Mouse (Mus musculus): ENCODE results near the gene Slc6a18.
"Not testable (repeated sequence)": the region's sequence is repeated elsewhere in the genome, so short reads cannot be mapped to it uniquely, and the experiment has no call there.

The Slc6a18 gene

DNA sequence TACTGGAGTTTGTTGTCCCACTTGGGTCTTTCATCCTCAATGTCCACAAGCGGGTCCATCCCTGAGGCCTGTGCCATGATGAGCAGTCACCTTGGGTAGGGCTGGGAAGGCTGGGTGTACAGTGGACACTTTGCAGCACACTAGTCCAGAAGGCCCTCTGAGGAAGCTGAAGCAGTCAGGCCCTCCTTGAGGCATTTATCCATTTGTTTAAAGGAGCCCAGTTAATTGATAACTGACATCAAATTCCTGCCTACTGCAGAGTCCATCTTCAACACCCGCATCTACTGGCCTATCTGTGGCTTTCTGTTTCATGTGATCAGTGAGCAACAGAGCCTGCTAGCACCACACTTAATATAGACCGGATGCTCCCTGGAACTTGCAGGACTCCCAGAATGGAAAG lies at the start of gene Slc6a18:
Slc6a18 (minus strand) TSS at position 171 of the 400 bp plus-strand sequence.
- DNase-seq = no peak

DNA sequence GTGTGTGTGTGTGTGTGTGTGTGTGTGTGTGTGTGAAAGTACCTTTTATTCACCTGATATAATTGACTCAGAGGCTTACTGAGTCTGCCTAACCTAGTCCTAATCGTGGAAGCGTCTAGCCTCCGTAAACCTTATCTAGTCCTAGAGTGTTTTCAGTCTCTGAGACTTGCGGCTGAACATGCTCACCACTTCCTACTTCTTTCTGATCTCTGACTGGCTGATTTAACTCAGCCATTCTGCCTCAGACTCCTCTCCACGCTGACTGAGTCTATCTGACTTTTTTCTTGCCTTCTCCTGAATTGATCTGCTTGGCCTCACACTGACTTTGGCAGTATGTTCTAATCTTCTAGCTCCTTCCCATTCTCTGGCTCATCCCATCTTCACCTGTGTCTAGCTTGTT lies 47.5 kb upstream of the Slc6a18 start:
- no peak for DNase-seq

GRCm38 (mm10) chr13:73723081-73723668 lies 45.4 kb upstream of the Slc6a18 start:
- DNase-seq = peak; percentile 7

- DNase-seq = no peak
These were observed 42.4 kb upstream of the Slc6a18 start for GRCm38 (mm10) chr13:73720241-73720640.

GRCm38 (mm10) chr13:73718225-73718624 lies 40.4 kb upstream of the Slc6a18 start:
- DNase-seq = peak; percentile 65

DNA sequence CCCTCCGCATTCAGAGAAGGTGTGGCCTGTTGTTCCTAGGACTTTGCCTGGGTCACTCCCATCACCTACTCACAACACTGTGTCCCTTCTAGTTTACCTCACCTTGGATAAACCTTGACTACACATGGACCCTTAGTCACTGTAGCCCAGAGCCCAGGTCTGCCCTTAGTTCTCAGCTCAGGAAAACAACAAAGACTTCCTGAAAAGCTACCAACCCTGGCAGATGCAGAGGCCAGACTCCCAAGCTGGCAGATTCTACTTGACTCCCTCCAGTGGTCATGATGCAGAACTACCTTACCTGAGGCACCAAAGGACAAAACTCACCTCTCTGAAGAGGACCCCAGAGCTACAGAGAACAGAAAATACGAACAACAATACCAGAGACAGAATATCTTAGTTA lies 36.2 kb upstream of the Slc6a18 start:
- DNase-seq = no peak

GRCm38 (mm10) chr13:73713204-73713603 lies 35.4 kb upstream of the Slc6a18 start:
- no peak for DNase-seq

- DNase-seq = no peak
These were observed 34.4 kb upstream of the Slc6a18 start for GRCm38 (mm10) chr13:73712228-73712627.

DNA sequence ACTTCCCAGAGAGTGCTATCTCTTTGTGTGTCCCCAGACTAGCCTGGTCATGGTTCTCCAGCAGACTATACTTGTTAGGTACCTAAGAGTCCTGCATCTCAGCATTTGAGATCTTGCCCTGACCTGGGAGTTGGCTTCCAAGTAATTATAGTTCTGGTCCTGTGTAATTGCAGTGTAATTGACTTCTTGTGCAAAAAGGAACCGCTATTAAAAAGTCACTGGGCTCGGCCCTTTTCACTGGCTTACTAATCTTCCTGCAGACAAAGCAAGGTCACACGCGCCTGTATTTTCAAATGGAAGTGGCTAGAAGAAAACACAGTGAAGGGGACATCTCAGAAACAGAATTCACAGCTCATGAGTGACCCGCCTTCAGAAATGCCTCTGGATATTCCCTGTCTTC lies 34.0 kb upstream of the Slc6a18 start:
- no peak for DNase-seq

DNA sequence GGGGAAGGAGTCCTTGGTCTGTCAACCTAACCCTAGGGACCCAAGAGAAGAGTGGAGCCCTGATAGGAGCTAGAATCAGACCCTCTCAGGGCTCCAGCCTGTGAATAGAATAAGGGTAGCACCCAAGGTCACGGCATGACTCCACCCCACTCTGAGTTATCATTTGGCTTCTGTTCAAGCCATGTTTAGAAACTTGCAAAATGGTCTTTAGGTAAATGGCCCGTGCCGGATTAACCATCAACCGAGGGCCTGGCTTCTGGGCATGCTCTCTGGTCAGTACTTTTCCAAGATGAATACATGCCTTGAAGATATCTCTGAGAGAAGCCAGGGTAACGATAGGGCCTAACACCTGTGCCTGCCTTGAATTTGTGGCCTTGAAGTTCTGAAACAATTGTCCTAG lies 33.4 kb upstream of the Slc6a18 start:
- DNase-seq = no peak

- DNase-seq = no peak
These were observed 31.7 kb upstream of the Slc6a18 start for GRCm38 (mm10) chr13:73709491-73709890.

GRCm38 (mm10) chr13:73704694-73705325 lies 27.0 kb upstream of the Slc6a18 start, which contains the start of gene Slc6a19:
Gene Slc6a19 (minus strand): TSS chr13:73704865.
- no peak for DNase-seq

DNA sequence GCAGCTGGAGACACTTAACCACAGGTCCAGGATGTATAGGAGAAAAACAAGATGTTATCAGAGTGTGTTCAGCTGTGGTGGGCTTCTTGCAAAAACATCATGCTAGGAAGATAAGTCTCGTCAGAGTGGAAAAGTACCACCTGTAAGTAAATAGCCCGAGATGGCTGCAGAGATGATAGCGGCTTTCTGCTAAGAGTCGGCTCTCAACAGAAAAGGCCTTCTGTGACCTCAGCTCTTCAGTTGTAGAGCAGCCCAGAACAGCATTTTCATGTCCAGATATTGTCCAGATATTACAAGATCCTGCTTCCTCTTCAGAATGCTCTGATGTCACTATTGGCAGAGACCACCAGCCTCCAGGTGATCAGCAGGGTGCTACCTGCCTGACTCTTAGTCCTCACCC lies 25.7 kb upstream of the Slc6a18 start:
- not testable (repeated sequence) for DNase-seq

DNA sequence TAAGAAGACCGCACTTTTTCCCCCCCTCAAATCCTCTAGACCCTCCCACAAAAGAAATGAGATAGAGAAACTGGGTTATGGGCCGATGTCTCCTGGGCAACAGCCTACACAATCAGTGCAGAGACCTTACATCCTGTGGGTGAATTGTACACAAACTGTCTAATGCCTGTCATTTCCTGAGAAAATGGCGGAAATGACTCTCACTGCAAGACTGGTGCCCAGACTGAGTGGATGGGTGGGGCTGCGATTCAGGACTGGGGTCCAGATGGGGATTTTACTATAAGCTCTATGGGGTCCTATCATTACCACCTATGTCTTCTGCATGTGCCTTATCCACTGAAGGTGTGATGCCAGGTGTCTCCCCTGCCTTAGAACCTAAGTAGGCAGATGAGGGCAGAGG lies 25.0 kb upstream of the Slc6a18 start:
- DNase-seq = no peak

- DNase-seq = no peak
These were observed 23.5 kb upstream of the Slc6a18 start for GRCm38 (mm10) chr13:73701161-73701883.

DNA sequence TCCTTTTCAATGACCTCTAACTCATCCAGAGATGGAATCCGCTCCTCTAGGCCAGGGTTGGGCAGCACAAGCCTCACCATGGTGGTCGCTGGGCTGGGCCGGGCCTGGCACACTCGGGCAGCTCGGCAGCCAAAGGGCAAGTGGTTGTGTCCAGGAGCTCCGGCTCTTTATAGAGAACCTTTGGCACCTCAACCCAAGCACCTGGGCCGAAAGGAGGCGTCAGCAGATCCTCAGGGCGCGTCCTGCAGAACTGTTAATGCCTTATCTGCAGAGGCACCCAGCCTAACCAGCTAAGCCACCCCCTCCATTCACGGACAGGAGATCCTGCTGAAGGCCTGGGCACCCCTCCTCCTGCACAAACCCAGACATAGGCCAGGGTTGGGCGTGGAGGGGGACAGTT lies 22.7 kb upstream of the Slc6a18 start:
- no peak for DNase-seq

DNA sequence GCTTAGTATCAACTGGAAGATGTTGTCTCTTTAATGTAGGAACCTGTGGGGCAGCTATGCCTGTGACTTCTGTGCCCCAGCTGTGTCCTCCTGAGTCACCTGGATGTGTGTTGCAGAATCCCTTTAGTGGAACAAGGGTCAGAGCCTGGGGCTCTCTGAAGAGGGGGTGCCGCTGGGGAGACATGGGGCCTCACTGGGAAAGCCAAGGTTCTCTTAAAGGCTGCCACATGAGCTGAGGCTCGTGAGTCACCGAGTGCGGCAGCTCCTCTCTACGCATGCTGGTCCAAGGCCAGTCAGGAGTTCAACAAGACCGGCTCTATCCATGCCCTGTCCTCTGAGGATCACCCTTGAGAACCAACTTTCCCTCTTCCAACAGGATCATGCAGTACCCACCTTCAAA lies 21.9 kb upstream of the Slc6a18 start:
- DNase-seq = no peak

- DNase-seq = no peak
These were observed 18.7 kb upstream of the Slc6a18 start for GRCm38 (mm10) chr13:73696529-73696928.

DNA sequence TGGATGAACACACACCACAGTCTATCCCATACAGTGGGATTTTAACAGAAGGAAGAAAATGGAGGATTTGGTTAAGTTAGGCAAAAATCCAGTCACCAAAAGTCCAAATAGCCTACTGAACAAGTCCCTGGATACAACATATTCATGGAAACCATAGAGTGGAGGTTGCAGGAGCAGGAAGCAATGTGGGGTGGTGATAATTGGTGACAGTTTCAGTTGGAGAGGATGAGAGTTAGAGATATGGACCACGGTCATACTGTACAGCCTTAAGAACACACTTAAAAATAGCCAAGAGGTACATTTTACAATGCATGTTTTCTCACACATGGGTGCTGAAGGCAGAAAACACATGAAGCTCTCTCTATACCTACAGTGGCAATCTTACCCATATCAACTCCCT lies 17.1 kb upstream of the Slc6a18 start:
- no peak for DNase-seq

- DNase-seq = no peak
These were observed 15.5 kb upstream of the Slc6a18 start for GRCm38 (mm10) chr13:73693333-73693732.

- peak; percentile 39 for DNase-seq
These were observed 14.5 kb upstream of the Slc6a18 start for GRCm38 (mm10) chr13:73692249-73692868.

- DNase-seq = no peak
These were observed 11.1 kb upstream of the Slc6a18 start for GRCm38 (mm10) chr13:73688934-73689333.

GRCm38 (mm10) chr13:73687601-73688000 lies 9.8 kb upstream of the Slc6a18 start:
- DNase-seq = no peak

DNA sequence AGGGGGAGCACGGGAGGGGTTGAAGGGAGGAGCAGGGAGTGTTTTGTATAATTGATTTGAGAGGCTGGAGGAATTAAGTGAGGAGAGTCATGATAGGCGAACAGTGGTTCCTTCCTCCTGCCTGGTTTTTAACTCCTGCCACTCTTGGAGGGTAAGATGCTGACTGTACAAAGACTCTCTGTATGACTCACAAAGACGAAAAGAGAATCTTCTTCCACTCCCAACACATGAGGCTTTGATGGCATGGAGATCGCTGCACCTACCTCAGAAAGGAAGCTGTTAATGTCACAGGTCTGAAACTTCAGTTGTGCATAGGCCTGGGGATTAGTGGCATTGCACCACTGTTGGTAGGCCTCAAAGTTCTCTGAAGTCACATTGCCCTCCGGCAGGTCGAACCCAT lies 7.7 kb upstream of the Slc6a18 start:
- no peak for DNase-seq
